Comparison of ENCODE assay signal across 12 mouse cellular contexts in the genomic region with DNA sequence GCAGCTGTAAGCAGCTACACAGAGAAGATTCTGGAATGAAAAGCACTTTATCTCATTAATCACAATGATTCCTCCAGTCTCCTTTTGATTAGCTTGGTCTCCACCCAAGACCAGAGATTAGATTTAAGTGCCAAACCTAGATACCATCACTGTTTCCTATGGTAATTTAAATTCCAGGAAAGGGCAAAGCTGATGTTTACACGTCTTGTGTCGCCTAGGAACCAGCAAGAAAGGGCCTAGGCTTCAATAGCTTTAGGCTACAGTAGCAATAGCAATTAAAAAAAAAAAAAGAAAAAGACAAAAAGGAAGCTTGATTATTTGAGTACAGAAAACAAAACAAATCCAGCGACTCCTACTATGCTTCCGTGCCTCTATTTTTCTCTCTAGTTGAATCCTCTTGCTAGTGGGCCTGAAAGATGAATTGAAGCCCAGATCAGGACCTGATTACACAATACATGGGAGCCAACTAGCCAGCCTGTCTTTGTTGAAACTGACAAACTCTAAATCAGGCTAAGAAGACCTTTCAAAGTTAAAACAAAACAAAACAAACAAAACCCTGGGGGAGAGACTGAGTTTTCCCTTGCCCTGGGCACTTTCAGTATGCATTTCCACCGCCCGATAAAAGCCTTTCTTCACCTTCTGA. TPM values are rescaled to one million over a fixed set of nuclear protein-coding genes. Genes with fewer than 3 reads are reported as not detected.
DNase-seq lines count a peak whose midpoint lies in the region; ATAC-seq and TF ChIP-seq lines count a peak whose summit lies in the region.
"Had no signal": no experiment of that assay in that cellular context is flagged by ENCODE, and none has a peak within 500 bp of the region (broad histone marks: within the 10 kb centered on the region; RNA-seq: fewer than 3 reads in every experiment).

No protein-coding gene starts in this region.

- 65% methylated on average over 6 of the region's 6 CpGs for WGBS in liver, embryonic 12.5 days (ENCODE audit: insufficient replicate concordance)
- WGBS in hindbrain, embryonic 15.5 days: 17% methylated on average over 6 of the region's 6 CpGs
- WGBS in neural tube, embryonic 15.5 days: 9% methylated on average over 6 of the region's 6 CpGs

- no peaks in the 10 kb centered on the region for H3K9me3 ChIP-seq in liver, embryonic 12.5 days (replicated peaks)
- no peaks in the 10 kb centered on the region for H3K9me3 ChIP-seq in hindbrain, embryonic 15.5 days
- no peaks in the 10 kb centered on the region for H3K9me3 ChIP-seq in neural tube, embryonic 15.5 days (replicated peaks)
- H3K9me3 ChIP-seq: embryonic facial prominence, embryonic 12.5 days; heart, embryonic 10.5 days; megakaryocyte, embryonic 14.5 days had no signal

- H3K4me2 ChIP-seq in liver, embryonic 12.5 days: no peak overlapping the region
- no peak overlapping the region for H3K4me2 ChIP-seq in hindbrain, embryonic 15.5 days
- H3K4me2 ChIP-seq in neural tube, embryonic 15.5 days: no peak overlapping the region
- H3K4me2 ChIP-seq: embryonic facial prominence, embryonic 12.5 days had no signal

- no peak for DNase-seq in liver
- no peak for DNase-seq in urinary bladder, postnatal 4 days (ENCODE audit: low spot score in 2 of 2)
- no peak for DNase-seq in c-Kit-positive CD71-positive TER-119-positive erythroid progenitor cells, embryonic 14.5 days (ENCODE audit: low spot score)

- TF ChIP-seq CTCF in cortical plate, adult 2 months (IDR thresholded peaks at IDR 0.05; ENCODE audit: extremely low read depth, insufficient read depth, low read length): no peak

- no peaks in the 10 kb centered on the region for H3K36me3 ChIP-seq in liver, embryonic 12.5 days
- H3K36me3 ChIP-seq in hindbrain, embryonic 15.5 days: no peaks in the 10 kb centered on the region
- H3K36me3 ChIP-seq in neural tube, embryonic 15.5 days: no peaks in the 10 kb centered on the region
- H3K36me3 ChIP-seq: embryonic facial prominence, embryonic 12.5 days; heart, embryonic 10.5 days had no signal

- no peak overlapping the region for H3K4me3 ChIP-seq in liver, embryonic 12.5 days
- H3K4me3 ChIP-seq in cortical plate, adult 2 months (ENCODE audit: insufficient read depth, low read length): no peak overlapping the region
- H3K4me3 ChIP-seq in hindbrain, embryonic 15.5 days: no peak overlapping the region
- no peak overlapping the region for H3K4me3 ChIP-seq in neural tube, embryonic 15.5 days (replicated peaks)
- H3K4me3 ChIP-seq: embryonic facial prominence, embryonic 12.5 days; heart, embryonic 10.5 days; megakaryocyte, embryonic 14.5 days had no signal

- ATAC-seq in liver, embryonic 12.5 days: no peak
- 0 out of 2 replicates have a peak, but pooled peaks have one; percentile 13 for ATAC-seq in hindbrain, embryonic 15.5 days (ENCODE audit: low FRiP score, low read depth)
- ATAC-seq in neural tube, embryonic 15.5 days (ENCODE audit: low FRiP score): no peak
- no peak for ATAC-seq in erythroblast, adult 5-6 weeks (replicated peaks; ENCODE audit: low FRiP score, poor library complexity, severe bottlenecking)

- no peak overlapping the region for H3K27ac ChIP-seq in liver, embryonic 12.5 days
- peak overlapping the region; percentile 57; the same call in 1 of the 2 replicates for H3K27ac ChIP-seq in cortical plate, adult 2 months (ENCODE audit: insufficient read depth, low read length)
- peak overlapping the region; percentile 67 for H3K27ac ChIP-seq in hindbrain, embryonic 15.5 days (replicated peaks)
- peak overlapping the region; percentile 80 for H3K27ac ChIP-seq in neural tube, embryonic 15.5 days (replicated peaks)

- no peaks in the 10 kb centered on the region for H3K27me3 ChIP-seq in liver, embryonic 12.5 days (replicated peaks)
- no peaks in the 10 kb centered on the region for H3K27me3 ChIP-seq in hindbrain, embryonic 15.5 days
- H3K27me3 ChIP-seq in neural tube, embryonic 15.5 days (replicated peaks): no peaks in the 10 kb centered on the region
- H3K27me3 ChIP-seq: embryonic facial prominence, embryonic 12.5 days; megakaryocyte, embryonic 14.5 days had no signal

- no peak for TF ChIP-seq POLR2A in cortical plate, adult 2 months (IDR thresholded peaks at IDR 0.05; ENCODE audit: extremely low read depth, insufficient read depth, low read length)

- H3K4me1 ChIP-seq in liver, embryonic 12.5 days: peaks cover 12% of the 10 kb centered on the region
- H3K4me1 ChIP-seq in cortical plate, adult 2 months (ENCODE audit: control insufficient read depth, insufficient read depth, low read length): no peaks in the 10 kb centered on the region; the same call in 1 of the 2 replicates
- H3K4me1 ChIP-seq in hindbrain, embryonic 15.5 days (replicated peaks): peaks cover 17% of the 10 kb centered on the region; the same call in 1 of the 2 replicates
- H3K4me1 ChIP-seq in neural tube, embryonic 15.5 days: no peaks in the 10 kb centered on the region
- H3K4me1 ChIP-seq: heart, embryonic 10.5 days had no signal

- H3K9ac ChIP-seq in liver, embryonic 12.5 days: 0 out of 2 replicates have a peak overlapping the region, but pooled peaks have one; percentile 12
- H3K9ac ChIP-seq in hindbrain, embryonic 15.5 days: no peak overlapping the region
- no peak overlapping the region for H3K9ac ChIP-seq in neural tube, embryonic 15.5 days (replicated peaks)
- H3K9ac ChIP-seq: embryonic facial prominence, embryonic 12.5 days had no signal

RNA-seq across cellular contexts. Expression of a gene that starts 2.7 kb away (rescaled TPM):
- polyA plus RNA-seq in liver, embryonic 12.5 days (2016; fragmentation: Nextera tagmentation; extraction: Ambion mirVana): not detected in 2 replicates
- not detected in 2 replicates for polyA plus RNA-seq in cortical plate, adult 2 months (2012; rRNA removed)
- not detected in 2 replicates for polyA plus RNA-seq in hindbrain, embryonic 15.5 days (2015; fragmentation: Nextera tagmentation; extraction: Ambion mirVana)
- not detected in 2 replicates for polyA plus RNA-seq in neural tube, embryonic 15.5 days (2015; fragmentation: Nextera tagmentation; extraction: Ambion mirVana)
- total RNA-seq in erythroblast, adult 5-6 weeks (2015; ENCODE audit: low replicate concordance): not detected in 2 replicates
- total RNA-seq in erythroblast, adult 5-6 weeks (2017; ENCODE audit: low replicate concordance): not detected in 2 replicates
- total RNA-seq: layer of hippocampus, postnatal 25 days had no signal
- polyA plus RNA-seq: embryonic facial prominence, embryonic 12.5 days; heart, embryonic 10.5 days had no signal

RNA-seq across cellular contexts. Expression of a gene that starts 8.5 kb away (rescaled TPM):
- polyA plus RNA-seq in liver, embryonic 12.5 days (2016; fragmentation: Nextera tagmentation; extraction: Ambion mirVana): 1.4 and 2.7 TPM in 2 replicates
- polyA plus RNA-seq in cortical plate, adult 2 months (2012; rRNA removed): 0.74 and 1.3 TPM in 2 replicates
- 0.79 and 1.7 TPM in 2 replicates for polyA plus RNA-seq in hindbrain, embryonic 15.5 days (2015; fragmentation: Nextera tagmentation; extraction: Ambion mirVana)
- polyA plus RNA-seq in neural tube, embryonic 15.5 days (2015; fragmentation: Nextera tagmentation; extraction: Ambion mirVana): 1.7 and 1.8 TPM in 2 replicates
- total RNA-seq in erythroblast, adult 5-6 weeks (2015; ENCODE audit: low replicate concordance): 336 and 380 TPM in 2 replicates
- 99.4 and 179 TPM in 2 replicates for total RNA-seq in erythroblast, adult 5-6 weeks (2017; ENCODE audit: low replicate concordance)
- total RNA-seq: layer of hippocampus, postnatal 25 days had no signal
- polyA plus RNA-seq: heart, embryonic 10.5 days had no signal

RNA-seq across cellular contexts. Expression of a gene that starts 15.6 kb away (rescaled TPM):
- polyA plus RNA-seq in liver, embryonic 12.5 days (2016; fragmentation: Nextera tagmentation; extraction: Ambion mirVana): 35.7 TPM in 2 replicates
- 50.4 and 59.6 TPM in 2 replicates for polyA plus RNA-seq in cortical plate, adult 2 months (2012; rRNA removed)
- 36.8 and 54.6 TPM in 2 replicates for polyA plus RNA-seq in hindbrain, embryonic 15.5 days (2015; fragmentation: Nextera tagmentation; extraction: Ambion mirVana)
- 50.1 and 243 TPM in 2 replicates for polyA plus RNA-seq in neural tube, embryonic 15.5 days (2015; fragmentation: Nextera tagmentation; extraction: Ambion mirVana)
- 186 and 267 TPM in 2 replicates for total RNA-seq in erythroblast, adult 5-6 weeks (2015; ENCODE audit: low replicate concordance)
- 78.8 and 112 TPM in 2 replicates for total RNA-seq in erythroblast, adult 5-6 weeks (2017; ENCODE audit: low replicate concordance)

RNA-seq across cellular contexts. Expression of a gene that starts 34.7 kb away (rescaled TPM):
- polyA plus RNA-seq in liver, embryonic 12.5 days (2016; fragmentation: Nextera tagmentation; extraction: Ambion mirVana): 1.9 and 2.3 TPM in 2 replicates
- 109 and 125 TPM in 2 replicates for polyA plus RNA-seq in cortical plate, adult 2 months (2012; rRNA removed)
- polyA plus RNA-seq in hindbrain, embryonic 15.5 days (2015; fragmentation: Nextera tagmentation; extraction: Ambion mirVana): 45.6 and 57.3 TPM in 2 replicates
- polyA plus RNA-seq in neural tube, embryonic 15.5 days (2015; fragmentation: Nextera tagmentation; extraction: Ambion mirVana): 39.3 and 51.2 TPM in 2 replicates
- total RNA-seq in erythroblast, adult 5-6 weeks (2015; ENCODE audit: low replicate concordance): 0.84 TPM in 1 of 2 replicates, not detected in the other
- not detected in 2 replicates for total RNA-seq in erythroblast, adult 5-6 weeks (2017; ENCODE audit: low replicate concordance)

RNA-seq across cellular contexts. Expression of a gene that starts 51.8 kb away (rescaled TPM):
- 0.71 and 1.1 TPM in 2 replicates for polyA plus RNA-seq in liver, embryonic 12.5 days (2016; fragmentation: Nextera tagmentation; extraction: Ambion mirVana)
- 0.06 and 0.15 TPM in 2 replicates for polyA plus RNA-seq in cortical plate, adult 2 months (2012; rRNA removed)
- 0.25 and 0.29 TPM in 2 replicates for polyA plus RNA-seq in hindbrain, embryonic 15.5 days (2015; fragmentation: Nextera tagmentation; extraction: Ambion mirVana)
- polyA plus RNA-seq in neural tube, embryonic 15.5 days (2015; fragmentation: Nextera tagmentation; extraction: Ambion mirVana): 0.18 and 8.4 TPM in 2 replicates
- total RNA-seq in erythroblast, adult 5-6 weeks (2015; ENCODE audit: low replicate concordance): not detected in 2 replicates
- total RNA-seq in erythroblast, adult 5-6 weeks (2017; ENCODE audit: low replicate concordance): not detected in 2 replicates
- total RNA-seq: layer of hippocampus, postnatal 25 days had no signal
